Mouse (Mus musculus) layer of hippocampus, postnatal 10 days (tissue): Measurements from ENCODE around the gene Slc44a4. TPM values are rescaled to one million over a fixed set of nuclear protein-coding genes. Genes with fewer than 3 reads are reported as not detected.

Experiments
- DNase-seq, 2 experiments: peaks; one replicate each; pipeline ENCODE4 v3.0.0; 2021; ENCODE audit warnings: low spot score in 2 of 2
- long read RNA-seq: library from polyadenylated mRNA; stranded (forward); transcript quantifications from one replicate; pipeline ENCODE4 v2.0.0, GENCODE M21; 2023
- total RNA-seq, 2 experiments: library from RNA; stranded (reverse); gene quantifications; 2 replicates each; pipeline ENCODE4 v1.2.3; 2021

The Slc44a4 gene
- total RNA-seq: under 1 TPM; 0.16 to 0.20 TPM
- long read RNA-seq, partial matches to known transcripts: 0 of 2 reads
- long read RNA-seq, other reads (novel, unspliced or antisense): 1 of 2 reads

- no peak for DNase-seq
These were observed at the start of gene Slc44a4 for GRCm38 (mm10) chr17:34913930-34914665. Gene Slc44a4 (plus strand): TSS chr17:34914466.

GRCm38 (mm10) chr17:34865981-34866380, 48.3 kb upstream of the Slc44a4 start:
- no peak for DNase-seq

DNA sequence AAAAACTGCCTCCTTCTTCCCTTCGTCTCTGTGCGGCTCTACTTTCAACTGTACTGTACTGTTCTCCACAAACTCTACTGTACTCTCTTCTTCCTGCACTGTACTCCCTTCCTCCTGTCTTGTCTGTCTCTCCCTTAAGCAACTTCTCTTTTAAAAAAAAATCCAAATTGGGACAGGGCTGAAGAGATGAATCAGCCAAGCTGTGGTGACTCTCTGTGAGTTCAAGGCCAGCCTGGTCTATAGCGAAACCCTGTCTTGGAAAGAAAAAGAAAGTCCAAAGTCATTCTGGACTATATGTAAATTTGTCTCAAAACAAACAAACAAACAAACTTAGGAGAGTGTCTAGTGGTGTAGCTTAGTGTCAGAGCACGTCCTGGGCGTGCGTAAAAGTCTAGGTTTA, 39.9 kb upstream of the Slc44a4 start:
- DNase-seq: no peak

GRCm38 (mm10) chr17:34879336-34879879, 34.9 kb upstream of the Slc44a4 start, which contains the start of gene Zbtb12:
Gene Zbtb12 (plus strand): TSS chr17:34879483.
- DNase-seq: no peak

DNA sequence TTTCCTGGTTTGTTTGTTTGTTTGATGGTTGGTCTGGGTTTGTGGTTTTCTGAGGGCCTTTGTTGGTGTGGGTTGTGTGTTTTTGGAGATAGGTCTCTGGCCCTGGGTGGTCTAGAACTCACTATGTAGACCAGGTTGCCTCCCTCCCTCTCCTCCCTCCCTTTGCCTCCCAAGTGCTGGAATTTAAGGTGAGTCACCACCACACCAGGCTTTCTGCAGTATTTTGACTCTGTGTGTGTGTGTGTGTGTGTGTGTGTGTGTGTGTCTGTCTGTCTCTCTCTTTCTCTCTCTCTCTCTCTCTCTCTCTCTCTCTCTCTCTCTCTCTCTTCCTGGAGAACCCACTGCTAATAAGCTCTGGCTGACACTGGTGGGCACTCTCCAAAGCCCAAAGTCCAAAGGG, 33.1 kb upstream of the Slc44a4 start:
- DNase-seq: no peak

GRCm38 (mm10) chr17:34881683-34882310, 32.5 kb upstream of the Slc44a4 start, which contains the start of gene Gm20547:
Gene Gm20547 (minus strand): TSS chr17:34882042.
- DNase-seq: no peak

- DNase-seq: no peak
These were observed 30.9 kb upstream of the Slc44a4 start for GRCm38 (mm10) chr17:34883332-34883731.

- DNase-seq: no peak
These were observed 29.6 kb upstream of the Slc44a4 start for GRCm38 (mm10) chr17:34884704-34885103.

DNA sequence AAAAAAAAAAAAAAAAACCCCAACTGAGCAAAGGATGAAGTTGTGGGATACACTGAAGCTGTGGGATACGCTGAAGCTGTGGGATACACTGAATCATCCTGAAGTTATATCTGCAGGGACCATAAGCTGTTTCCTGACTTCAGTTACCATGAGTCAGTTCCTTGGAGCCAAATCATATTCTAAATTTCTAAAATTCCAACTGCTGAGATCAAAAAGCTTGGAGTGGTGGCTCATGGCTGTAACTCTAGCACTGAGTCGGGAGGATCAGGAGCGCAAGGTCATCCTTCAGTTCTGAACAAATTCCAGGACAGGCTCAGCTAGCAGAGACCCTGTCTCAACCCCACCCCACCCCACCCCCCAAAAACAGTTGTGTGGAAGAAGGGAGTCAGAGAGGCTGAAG, 28.7 kb upstream of the Slc44a4 start:
- no peak for DNase-seq

DNA sequence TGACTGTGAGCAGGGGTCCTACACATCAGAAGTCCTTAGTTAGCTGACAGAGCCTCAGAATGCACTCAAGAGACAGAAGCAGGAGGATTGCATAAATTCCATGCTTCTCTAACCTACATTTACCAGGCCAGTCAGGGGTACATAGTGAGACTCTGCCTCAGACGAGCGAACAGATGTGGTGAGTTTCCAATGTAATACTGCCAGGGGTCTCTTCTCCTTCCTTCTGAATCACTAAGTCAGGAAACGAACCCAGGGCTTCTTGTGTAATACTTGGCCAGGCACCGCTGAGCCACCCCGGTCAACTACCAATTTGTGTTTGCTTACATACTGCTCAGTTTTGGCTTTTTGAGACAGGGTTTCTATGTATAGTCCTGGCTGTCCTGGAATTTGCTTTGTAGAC, 26.3 kb upstream of the Slc44a4 start:
- no peak for DNase-seq

GRCm38 (mm10) chr17:34890074-34890743, 24.1 kb upstream of the Slc44a4 start:
- no peak for DNase-seq

DNA sequence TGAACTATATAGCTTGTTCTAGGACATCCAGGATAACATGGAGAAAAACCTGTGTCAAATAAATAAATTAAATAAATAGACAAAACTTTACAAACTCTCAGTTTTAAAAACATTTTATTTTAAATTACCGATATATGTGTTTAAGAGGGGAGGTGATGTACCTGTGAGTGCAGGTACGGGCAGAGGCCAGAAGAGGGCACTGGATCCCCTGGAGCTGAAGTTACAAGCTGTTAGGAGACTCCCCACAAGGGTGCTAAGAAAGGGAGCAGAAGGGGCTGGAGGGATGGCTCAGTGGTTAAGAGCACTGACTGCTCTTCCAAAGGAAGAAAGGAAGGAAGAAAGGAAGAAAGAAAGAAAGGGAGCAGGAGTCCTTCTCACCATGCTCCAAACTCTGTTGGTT, 22.9 kb upstream of the Slc44a4 start:
- no peak for DNase-seq

DNA sequence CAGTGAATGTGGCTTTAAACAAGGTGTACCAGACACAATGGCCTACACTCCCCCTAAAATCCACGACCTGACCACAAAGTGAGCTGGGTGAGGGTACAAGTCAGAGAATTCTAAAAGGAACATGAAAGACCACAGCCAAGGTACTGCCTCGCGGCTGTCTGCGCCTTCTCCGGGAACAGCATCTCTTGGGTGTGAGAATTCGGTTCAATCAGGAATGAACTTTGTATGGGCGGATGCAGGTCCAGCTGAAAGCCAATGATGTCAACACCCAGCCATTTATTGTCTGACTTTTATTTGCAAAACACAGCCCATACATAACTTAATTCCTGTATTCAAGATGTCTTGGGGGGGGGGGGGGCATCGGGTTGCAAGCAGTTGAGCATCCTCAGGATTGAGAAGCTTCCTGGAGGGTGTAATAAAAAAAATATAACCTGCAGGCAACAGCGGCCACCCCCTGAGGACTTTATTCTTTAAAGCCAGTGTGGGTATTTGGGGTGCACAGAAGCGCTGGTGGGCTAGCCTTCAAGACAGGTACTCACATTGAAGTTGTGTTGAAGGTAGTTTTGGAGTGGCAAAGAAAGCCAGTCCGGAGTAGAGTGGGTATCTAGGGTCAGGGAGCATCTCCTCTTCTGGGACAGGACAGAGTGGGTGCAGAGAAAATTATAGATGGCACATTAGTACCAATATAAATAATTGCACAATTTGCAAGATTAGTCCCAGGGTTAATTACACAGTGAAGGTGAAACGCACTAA, 21.0 kb upstream of the Slc44a4 start:
- no peak for DNase-seq

DNA sequence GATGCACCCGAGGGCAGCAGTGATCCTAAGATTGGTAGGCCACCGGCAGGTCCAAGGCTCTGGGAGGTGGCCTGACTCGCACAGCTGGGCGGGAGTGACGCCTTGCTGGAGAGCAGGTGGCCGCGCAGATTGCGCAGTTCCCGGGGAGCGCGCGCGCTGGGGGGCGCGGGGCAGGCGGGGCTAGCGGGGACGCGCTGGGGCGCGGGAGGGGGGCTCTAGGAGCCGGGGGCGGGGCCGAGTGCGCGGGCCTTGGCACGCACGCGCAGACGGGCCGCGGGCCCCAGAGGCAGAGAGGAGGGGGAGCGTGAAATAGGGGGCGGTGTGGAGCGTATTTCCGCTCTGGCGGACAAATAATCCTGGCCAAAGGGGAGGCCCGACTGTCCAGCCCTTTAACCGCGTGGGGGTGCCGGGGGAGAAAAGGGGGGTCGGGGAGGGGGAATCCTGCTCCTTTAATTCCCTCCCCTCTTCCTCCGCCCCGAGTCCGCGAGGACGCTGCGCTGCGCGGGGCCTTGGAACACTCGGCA, 20.1 kb upstream of the Slc44a4 start:
- DNase-seq: peak; percentile 95 to 97

DNA sequence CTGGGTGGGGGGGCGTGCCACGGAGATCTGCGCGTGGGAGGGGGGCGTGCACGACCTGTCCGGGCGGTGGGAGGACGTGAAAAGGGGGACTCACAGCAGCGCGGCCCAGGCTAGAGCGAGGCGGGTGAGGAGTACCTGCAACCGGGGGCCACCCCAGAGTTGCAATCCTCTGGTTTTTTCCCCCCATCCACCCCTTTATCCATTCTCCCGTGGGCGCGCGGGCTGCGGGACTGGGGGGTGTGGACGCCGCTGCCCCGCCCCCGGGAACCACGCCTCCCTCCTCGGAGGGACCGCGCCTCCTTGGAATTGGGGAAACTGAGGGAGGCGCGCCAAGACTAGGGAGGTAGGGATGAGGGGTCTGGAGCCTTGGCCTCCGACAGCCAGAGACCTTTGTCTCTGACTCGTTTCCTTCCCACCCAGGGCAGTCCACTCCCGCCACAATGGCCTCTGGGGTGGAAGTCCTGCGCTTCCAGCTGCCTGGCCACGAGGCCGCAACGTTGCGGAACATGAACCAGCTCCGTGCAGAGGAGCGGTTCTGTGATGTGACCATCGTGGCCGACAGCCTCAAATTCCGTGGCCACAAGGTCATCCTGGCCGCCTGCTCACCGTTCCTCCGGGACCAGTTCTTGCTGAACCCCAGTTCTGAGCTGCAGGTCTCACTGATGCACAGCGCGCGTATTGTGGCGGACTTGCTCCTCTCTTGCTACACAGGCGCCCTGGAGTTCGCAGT, 19.3 kb upstream of the Slc44a4 start:
- peak; percentile 61 to 72 for DNase-seq

- no peak for DNase-seq
These were observed 18.5 kb upstream of the Slc44a4 start for GRCm38 (mm10) chr17:34895724-34896123.

DNA sequence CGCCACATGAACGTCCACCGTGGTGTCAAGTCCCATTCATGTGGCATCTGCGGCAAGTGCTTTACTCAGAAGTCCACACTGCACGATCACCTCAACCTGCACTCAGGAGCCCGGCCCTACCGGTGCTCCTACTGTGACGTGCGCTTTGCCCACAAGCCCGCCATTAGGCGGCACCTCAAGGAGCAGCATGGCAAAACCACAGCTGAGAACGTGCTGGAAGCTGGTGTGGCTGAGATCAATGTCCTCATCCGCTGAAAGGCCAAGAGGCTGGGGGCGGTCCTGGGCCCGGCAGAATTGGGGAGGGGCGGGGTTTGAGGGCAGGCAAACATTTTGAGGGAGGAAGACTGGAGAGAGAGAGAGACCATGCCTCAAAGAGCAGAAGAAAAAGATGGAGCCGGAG, 17.9 kb upstream of the Slc44a4 start:
- no peak for DNase-seq

GRCm38 (mm10) chr17:34897373-34898159, 16.7 kb upstream of the Slc44a4 start:
- peak; percentile 38 to 47 for DNase-seq

DNA sequence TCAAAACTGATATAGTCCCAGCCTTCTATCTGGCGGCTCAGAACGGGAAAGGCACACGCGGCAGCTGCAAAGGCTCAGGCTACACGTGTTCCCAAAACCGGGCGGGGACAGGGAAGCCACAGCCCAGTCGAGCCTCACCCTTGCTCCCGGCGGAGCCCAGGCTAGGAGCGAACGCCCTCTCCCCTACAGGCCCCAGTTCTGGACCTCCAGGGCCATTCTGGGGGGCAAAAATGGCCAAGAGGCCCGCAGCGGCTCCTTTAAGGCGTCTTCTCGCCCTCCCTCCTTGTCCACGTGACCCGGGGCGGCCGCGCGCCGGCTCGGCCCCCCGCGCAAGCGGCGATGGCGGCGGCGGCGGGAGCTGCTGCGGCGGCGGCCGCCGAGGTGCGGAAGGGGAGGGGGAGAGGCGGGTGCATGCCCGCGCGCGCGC, 16.1 kb upstream of the Slc44a4 start, which contains the start of the genes C2 and Ehmt2:
Gene C2, minus strand, starts transcription at position 106 of the 427 bp plus-strand sequence.
Gene Ehmt2, plus strand, starts transcription at position 310 of the 427 bp plus-strand sequence.
- DNase-seq: peak; percentile 81 to 88
